Mouse (Mus musculus) T-helper 2 cell (primary cell): ENCODE measurements around the gene Gm29797.

Experiments
- in situ Hi-C: fragments of 300-600 bp; cut with MboI, MseI; formaldehyde crosslinking; loops from one replicate; pipeline ENCODE4 v1.15.1; 2025; ENCODE audit warnings: high pct_unique_total_duplicates

The Gm29797 gene

DNA sequence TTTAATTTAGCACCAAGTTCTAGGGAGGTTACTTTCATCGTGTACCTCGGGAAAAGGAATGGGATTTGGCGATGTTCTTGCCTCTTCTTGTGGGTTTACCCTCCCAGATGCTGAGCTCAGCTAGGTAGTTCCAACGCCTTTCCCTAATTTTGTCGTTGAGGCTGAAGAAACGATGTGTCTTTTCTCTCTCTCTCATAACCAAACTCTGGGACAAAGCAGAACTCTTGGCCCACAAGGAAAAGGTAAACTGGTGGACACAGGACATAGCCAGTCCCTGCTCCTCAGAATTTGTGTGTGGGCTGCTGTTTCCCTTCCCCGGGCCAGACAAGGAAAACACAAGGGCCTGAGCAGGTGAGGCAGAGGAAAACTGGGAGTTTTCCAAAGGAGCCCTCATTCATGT lies 15.2 kb downstream of the Gm29797 start:
- in situ Hi-C loops: no loop called here

DNA sequence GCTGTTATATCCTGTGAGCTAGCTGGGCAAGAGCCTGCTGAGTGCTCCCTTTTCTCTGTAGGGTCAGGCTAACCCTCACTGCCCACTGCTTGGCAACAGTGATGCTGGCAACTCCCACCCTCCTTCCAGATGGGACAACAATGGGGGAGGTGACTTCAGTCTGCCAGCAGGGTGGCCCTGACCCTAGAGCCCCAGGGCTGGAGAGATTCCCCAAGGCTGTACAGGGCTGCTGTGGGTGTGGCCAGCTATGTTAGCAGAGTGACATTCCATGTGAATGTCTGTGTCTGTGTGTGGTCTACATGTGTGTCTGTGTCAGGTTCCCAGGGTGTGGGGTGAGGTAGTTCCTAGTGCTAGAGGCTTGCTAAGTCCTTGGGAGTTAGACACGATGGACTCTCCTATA lies 16.7 kb downstream of the Gm29797 start:
- in situ Hi-C loops: no loop called here

DNA sequence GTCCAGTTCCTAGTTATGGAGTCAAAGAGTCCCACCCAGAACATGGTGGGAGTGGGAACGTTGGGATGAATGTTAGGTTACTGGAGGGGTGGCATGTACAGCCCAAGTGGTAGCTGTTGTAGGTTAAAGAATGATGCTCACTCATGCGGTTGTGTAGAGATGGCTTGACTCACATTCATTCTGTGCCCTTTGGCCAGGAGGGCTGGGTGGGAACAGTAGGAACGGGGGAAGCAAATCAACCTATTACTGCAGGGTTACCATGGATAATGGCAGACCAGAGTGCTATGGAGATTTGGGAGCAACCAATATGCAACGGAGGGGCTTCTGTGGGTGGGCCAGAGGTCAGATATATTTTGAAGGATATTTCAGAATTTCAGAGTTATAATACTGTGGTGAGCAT lies 18.1 kb downstream of the Gm29797 start:
- in situ Hi-C loops: loop anchor here (5.0 kb wide), 1 partner anchor 93 kb away; the partner anchor contains the start of gene Uckl1

DNA sequence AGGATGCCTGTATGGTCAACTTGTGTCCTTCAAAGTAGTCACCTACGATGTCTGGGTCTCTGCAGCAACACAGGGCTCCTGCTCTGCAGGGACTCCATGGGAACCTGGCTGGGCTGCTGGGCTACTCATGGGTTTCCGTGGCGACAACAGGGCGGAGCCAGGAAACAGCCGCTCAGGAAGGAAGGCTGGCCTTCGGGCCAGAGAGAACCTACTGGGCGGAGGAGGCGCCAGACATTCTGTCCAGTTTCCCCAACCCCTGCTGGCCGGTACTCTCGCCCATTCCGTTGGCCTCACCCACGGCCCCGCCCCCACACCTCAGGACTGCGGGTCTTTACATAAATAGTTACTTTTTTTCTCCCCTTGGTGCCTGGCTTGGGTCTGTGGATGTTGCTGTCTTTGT lies 18.6 kb downstream of the Gm29797 start:
- in situ Hi-C loops: loop anchor here (5.0 kb wide), 1 partner anchor 93 kb away; the partner anchor contains the start of gene Uckl1

DNA sequence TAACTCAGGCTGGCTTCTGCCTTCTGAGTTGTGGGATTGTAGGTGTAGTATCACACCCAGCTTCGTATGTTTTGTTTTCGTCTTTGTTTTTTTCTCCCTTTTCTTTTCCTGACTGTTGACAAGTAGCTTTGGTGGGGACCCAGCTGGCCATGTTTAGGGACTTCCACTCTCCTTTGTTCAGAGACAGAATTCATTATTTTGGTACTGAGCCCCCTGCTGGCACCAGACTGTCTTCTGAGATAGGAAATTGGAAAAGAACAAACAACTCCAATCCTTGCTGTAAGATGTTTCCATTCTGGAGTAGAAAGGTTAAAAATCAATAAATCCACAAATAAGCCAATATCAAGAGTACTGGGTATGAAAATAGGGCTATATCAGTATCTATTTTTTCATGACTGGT lies 19.6 kb downstream of the Gm29797 start:
- in situ Hi-C loops: loop anchor here (5.0 kb wide), 1 partner anchor 94 kb away; the partner anchor contains the start of gene Uckl1

- in situ Hi-C loops: loop anchor here (5.0 kb wide), 1 partner anchor 95 kb away; the partner anchor contains the start of gene Uckl1
These were observed 20.4 kb downstream of the Gm29797 start for GRCm38 (mm10) chr2:181677096-181677754.

GRCm38 (mm10) chr2:181677755-181678098 lies 20.9 kb downstream of the Gm29797 start:
- in situ Hi-C loops: loop anchor here (5.0 kb wide), 1 partner anchor 95 kb away; the partner anchor contains the start of gene Uckl1

- in situ Hi-C loops: loop anchor here (5.0 kb wide), 1 partner anchor 96 kb away; the partner anchor contains the start of gene Uckl1
These were observed 21.9 kb downstream of the Gm29797 start for GRCm38 (mm10) chr2:181678780-181679179.

DNA sequence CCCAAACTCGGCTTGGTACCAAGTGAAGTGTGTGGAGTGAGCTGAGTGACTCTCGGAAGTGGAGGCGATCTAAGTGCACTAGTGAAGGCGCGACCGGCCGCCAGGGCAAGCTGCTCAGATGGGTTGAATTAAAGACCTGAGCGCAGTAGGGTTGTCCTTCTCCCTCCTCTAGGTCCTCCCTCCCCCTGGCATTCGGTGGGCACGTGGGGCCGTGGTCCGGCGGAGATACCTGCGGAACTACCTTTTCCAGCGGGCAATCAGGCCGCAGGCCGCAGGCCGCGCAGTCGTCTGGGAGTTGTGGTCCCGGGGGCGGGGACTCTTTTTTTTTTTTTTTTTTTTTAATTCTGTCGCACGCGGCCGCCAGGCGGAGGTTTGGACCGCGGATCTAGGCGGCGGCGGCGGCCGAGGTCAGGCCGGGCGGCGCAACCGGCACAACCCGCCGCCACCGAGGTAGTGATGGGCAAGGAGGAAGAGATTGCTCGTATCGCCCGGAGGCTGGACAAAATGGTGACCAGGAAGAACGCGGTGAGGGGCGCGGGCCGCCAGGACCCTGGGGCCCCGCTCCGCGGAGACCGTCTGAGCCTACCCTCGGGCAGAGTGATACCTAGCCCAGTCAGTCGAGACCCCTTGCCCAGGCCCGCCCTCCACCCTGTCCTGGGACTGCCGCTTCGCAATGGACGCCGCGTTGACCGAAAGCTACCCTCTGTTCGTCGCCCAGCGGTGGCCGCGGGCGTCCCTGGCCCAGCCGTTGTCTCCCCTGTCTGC lies 23.3 kb downstream of the Gm29797 start, which contains the start of gene Tcea2:
Gene Tcea2, plus strand, starts transcription at position 360 of the 765 bp plus-strand sequence.
- in situ Hi-C loops: loop anchor here (5.0 kb wide), 1 partner anchor 98 kb away; the partner anchor contains the start of gene Uckl1

- in situ Hi-C loops: no loop called here
These were observed 23.9 kb downstream of the Gm29797 start for GRCm38 (mm10) chr2:181680716-181681117.

- in situ Hi-C loops: no loop called here
These were observed 25.1 kb downstream of the Gm29797 start for GRCm38 (mm10) chr2:181681978-181682377.

DNA sequence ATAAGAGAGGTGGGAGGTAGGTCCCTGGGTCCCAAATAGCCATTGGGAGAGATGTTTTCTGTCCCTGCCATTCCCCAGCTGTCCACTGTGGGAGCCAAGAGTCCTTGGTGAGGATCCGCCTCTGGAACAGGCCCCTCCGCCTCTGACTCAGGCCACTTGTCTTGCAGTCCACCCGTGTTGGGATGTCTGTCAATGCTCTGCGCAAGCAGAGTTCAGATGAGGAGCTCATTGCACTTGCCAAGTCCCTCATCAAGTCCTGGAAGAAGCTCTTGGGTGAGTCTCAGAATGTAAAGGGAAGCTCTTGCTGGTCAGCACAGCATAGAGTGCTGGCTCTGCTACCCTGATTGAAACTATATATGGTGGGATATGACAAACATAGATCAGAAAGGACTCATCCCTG lies 26.5 kb downstream of the Gm29797 start:
- in situ Hi-C loops: no loop called here

GRCm38 (mm10) chr2:181684713-181685112 lies 27.9 kb downstream of the Gm29797 start:
- in situ Hi-C loops: no loop called here

DNA sequence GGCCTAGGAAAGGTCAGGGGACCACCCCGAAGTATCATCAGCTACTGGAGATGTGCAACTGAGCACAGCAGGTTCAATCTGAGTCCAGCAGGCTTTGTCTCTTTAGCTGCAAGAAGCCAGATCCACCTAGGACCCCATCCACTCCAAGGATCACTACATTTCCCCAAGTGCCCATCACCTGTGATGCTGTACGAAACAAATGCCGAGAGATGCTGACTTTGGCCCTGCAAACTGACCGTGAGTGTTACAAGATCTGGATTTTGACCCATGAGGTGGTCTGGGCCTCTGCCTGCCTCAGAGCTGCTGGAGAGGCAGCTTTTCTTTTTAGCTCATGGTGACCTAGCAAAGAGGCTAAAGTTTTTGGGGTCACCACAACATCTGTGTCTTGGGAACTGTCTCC lies 28.9 kb downstream of the Gm29797 start:
- in situ Hi-C loops: no loop called here

- in situ Hi-C loops: no loop called here
These were observed 30.8 kb downstream of the Gm29797 start for GRCm38 (mm10) chr2:181687586-181687985.

DNA sequence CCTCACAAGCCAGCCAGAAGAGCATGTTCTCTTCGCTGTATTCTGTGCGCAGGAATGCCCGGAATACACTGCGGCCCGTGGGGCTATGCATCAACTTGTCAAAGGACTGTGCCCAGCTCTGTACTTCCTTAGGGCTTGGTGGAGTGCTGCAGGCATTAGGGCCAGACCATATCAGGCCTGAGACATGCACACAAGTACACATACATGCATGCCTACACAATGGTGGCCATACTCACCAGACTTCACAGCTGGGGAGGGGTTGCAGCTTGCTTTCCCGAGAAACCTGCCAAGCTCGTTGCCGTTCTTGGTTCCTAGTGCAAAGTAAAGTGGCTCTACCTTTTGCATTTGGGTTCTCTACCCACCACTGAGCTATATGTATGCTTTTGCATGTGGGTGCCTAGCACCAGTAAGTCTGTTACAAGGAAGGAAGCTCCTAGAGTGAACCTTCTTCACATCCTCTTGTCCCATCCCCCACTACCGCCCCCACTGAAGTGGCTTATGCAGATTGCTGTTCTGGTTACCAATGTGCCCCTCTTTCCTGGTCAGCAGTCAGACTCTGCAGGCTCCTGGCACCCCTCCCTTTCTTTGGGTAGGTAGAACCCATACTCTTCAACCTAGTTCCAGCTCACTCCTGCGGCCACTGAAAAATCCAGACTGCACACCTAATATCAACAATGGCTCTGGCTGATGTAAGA lies 32.8 kb downstream of the Gm29797 start:
- in situ Hi-C loops: loop anchor here (10.0 kb wide), 1 partner anchor 1095 kb away; the partner anchor contains the start of gene Col9a3

DNA sequence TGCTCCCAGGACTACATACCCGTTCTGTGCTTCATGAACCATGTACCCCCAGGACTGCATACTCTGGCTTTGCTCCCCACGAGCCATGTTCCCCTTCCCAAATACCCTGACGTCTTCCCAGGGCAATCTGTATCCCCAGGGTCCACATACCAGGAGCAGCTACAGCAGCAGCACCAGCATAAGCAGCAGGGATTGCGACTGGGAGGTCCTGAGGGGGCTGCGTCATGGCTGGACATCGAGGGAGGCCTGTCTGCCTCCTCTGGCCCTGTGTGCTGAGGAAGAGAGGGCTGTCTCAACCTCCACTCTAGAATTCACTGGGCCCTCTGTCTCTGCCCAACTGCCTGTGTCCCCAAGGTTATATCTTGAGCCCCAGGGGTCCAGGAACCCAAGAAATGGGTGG lies 34.2 kb downstream of the Gm29797 start:
- in situ Hi-C loops: loop anchor here (10.0 kb wide), 1 partner anchor 1096 kb away; the partner anchor contains the start of gene Col9a3

DNA sequence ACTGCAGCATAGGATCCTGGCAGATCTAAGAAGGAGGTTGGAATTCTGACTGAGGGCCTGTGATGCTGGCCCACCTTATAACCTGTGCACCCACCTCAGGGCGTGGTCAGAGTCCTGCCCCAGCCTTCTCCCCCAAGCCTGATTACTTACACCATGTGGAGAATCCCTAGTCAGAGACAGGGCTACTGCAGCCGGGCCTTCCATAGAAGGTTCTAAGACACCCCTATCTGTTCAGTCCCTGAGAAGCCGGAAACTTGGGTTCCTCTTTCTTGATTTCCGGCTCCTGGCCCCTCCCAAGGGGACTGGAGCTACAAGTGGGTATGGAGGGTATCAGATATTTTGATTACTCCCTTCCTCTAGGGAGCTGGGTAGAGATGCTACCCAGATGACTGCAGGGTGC lies 34.7 kb downstream of the Gm29797 start:
- in situ Hi-C loops: loop anchor here (10.0 kb wide), 1 partner anchor 1097 kb away; the partner anchor contains the start of gene Col9a3

DNA sequence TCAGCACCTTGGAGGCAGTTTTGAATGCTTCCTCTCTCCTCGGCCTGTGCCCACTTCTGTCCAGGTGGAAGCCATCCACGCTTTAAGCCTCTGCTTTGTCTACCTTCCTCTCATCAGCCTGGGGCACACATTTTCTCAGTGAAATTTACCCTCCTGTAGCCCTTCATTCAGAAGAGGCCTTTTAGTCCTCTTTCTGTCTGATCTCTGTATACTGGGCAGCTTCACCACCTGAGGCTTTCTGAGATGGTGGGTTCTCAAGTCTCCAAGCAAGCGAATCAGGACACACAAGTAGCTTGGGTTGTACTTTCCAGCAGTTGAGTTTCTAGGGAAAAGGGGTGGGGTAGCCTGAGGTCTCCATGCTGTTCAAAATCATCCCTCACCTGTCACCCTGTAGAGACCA lies 35.5 kb downstream of the Gm29797 start:
- in situ Hi-C loops: loop anchor here (10.0 kb wide), 1 partner anchor 1098 kb away; the partner anchor contains the start of gene Col9a3

- in situ Hi-C loops: loop anchor here (10.0 kb wide), 1 partner anchor 1099 kb away; the partner anchor contains the start of gene Col9a3
These were observed 36.8 kb downstream of the Gm29797 start, which contains the start of gene Rgs19 for GRCm38 (mm10) chr2:181693339-181694280. Rgs19 (minus strand) TSS chr2:181693977.
